In genomic region chr5:38090111-38090510, GRCm38 (mm10) we compare ENCODE assay signal across 19 mouse cellular contexts.
"Had no signal": no experiment of that assay in that cellular context is flagged by ENCODE, and none has a peak within 500 bp of the region (broad histone marks: within the 10 kb centered on the region; RNA-seq: fewer than 3 reads in every experiment).

No protein-coding gene starts in this region.

- H3K4me3 ChIP-seq: midbrain, embryonic 10.5 days; midbrain, embryonic 12.5 days; myocyte; neural tube, embryonic 13.5 days; neural tube, embryonic 15.5 days had no signal

- H3K4me2 ChIP-seq: midbrain, embryonic 12.5 days; neural tube, embryonic 13.5 days; neural tube, embryonic 15.5 days had no signal

- H3K27ac ChIP-seq: midbrain, embryonic 10.5 days; midbrain, embryonic 12.5 days; neural tube, embryonic 13.5 days; neural tube, embryonic 15.5 days had no signal

- H3K9me3 ChIP-seq: midbrain, embryonic 10.5 days; midbrain, embryonic 12.5 days; neural tube, embryonic 13.5 days; neural tube, embryonic 15.5 days had no signal

- ATAC-seq: midbrain, embryonic 16.5 days had no signal

- DNase-seq: lung, adult 18-20 months; lung, postnatal 10 days; lung, postnatal 4 days; midbrain, embryonic 14.5 days; retina, postnatal 1 day; right cerebral cortex, adult 18-20 months; right cerebral cortex, postnatal 25 days; right cerebral cortex, postnatal 4 days; spleen, adult 18-20 months; thymus, adult 18-20 months; thymus, postnatal 14 days; thymus, postnatal 36 days had no signal

- H3K36me3 ChIP-seq: midbrain, embryonic 10.5 days; midbrain, embryonic 12.5 days; neural tube, embryonic 13.5 days; neural tube, embryonic 15.5 days had no signal

- H3K9ac ChIP-seq: lung, embryonic 14.5 days; midbrain, embryonic 12.5 days; neural tube, embryonic 13.5 days; neural tube, embryonic 15.5 days had no signal
